Mouse (Mus musculus): Measurements from ENCODE around the gene Smyd5.
"Not testable (repeated sequence)": the region's sequence is repeated elsewhere in the genome, so short reads cannot be mapped to it uniquely, and the experiment has no call there.

Gene Smyd5

GRCm38 (mm10) chr6:85444266-85444965, 12.6 kb downstream of the Smyd5 start:
- intact Hi-C loops (cut with DNase I): no loop called here

DNA sequence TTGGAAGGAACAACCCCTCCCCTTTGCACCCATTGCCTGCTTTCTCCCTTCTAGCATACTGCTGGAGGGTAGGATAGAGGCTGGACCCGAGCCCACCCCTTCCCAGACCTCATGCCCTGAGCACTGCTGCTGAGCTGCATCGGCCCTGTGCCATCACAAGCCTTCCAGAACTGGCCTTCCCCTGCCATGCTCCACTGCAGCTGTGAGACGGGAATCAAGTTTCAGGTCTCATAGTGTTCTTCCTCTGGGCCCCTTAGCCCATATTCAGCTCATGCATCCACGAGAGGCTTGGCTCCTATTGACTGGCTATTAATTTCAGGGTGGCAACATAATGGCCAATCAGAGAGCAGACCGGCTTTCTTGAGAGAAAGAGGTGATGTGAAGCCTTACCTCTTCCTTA, 13.5 kb downstream of the Smyd5 start:
- intact Hi-C loops (cut with DNase I): no loop called here

DNA sequence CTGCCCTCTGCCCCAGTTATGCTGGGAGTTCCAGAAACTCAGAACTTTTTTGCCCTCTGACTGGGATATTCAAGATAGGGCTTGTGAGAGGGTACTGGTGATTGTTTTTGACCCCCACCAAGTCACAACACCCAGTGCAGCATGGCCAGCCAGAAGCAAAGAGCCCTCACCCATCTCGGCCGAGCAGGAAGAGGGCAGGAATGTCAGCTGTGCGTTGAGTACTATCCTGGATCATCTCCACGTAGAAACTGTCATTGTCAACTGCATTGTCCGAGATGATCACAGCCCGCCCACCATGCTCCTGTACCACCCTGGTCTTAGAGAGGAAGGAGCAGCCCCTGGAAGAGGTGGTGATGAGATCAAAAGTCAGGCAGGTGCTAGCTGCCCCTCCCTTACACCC, 15.6 kb downstream of the Smyd5 start:
- intact Hi-C loops (cut with DNase I): no loop called here

DNA sequence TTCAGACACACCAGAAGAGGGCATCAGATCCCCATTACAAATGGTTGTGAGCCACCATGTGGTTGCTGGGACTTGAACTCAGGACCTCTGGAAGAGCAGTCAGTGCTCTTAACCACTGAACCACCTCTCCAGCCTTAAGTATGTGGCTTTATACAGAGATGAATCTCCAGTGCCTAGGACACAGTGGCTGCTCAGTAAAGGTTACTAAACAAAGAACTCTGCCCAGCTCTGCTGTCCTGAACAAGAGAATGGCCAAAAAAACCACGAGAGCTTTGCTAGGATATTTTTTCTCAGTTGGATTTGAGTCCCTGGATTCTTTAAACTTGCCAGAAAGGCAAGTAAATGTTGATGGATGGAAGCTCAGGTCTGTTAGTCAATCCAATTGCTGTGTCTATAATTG, 18.4 kb downstream of the Smyd5 start:
- intact Hi-C loops (cut with DNase I): not testable (repeated sequence)

- intact Hi-C loops (cut with DNase I): no loop called here
Measured at GRCm38 (mm10) chr6:85450697-85451663, 19.2 kb downstream of the Smyd5 start, which contains the start of gene Cct7. TSS of gene Cct7 (plus strand) at chr6:85451514.

GRCm38 (mm10) chr6:85451664-85452410, 20.0 kb downstream of the Smyd5 start, which contains the start of gene Pradc1:
TSS of gene Pradc1 (minus strand) at chr6:85451970.
- intact Hi-C loops (cut with DNase I): no loop called here

DNA sequence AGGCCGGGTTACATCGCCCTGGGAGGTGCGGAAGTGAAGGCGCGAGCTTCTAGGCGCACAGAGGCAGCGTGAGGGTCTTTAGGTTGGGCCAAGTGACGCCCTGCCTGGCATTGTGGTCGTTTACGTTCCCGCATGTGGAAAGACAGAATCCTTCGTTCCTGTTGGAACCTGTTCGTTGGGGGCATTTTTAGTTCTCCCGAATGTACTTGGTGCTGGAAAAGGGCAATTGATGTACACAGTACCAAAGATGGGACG, 20.5 kb downstream of the Smyd5 start:
- intact Hi-C loops (cut with DNase I): no loop called here

DNA sequence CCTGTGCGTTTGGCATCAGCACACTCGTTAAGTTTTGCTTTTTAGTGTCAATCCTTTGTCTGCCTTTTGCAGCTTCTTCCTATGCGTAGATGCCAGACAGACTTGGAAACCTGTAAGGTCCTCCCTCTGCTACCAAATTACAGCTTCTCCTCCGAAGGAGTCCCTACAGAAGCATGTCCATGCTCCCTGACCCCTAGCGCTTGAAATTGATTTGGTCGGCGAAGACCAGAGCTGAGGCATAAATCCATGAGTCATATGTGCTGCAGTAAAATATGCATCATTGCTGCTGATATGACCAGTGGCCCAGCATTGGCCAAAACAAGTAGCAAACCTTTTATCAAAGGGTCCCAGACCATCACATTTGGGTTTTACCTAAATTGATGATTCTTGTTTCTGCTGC, 21.0 kb downstream of the Smyd5 start:
- intact Hi-C loops (cut with DNase I): no loop called here

- intact Hi-C loops (cut with DNase I): loop anchor here (5.0 kb wide), 1 partner anchor 53 kb away; the partner anchor contains the start of gene Egr4
Measured at GRCm38 (mm10) chr6:85459621-85460020, 27.8 kb downstream of the Smyd5 start.

DNA sequence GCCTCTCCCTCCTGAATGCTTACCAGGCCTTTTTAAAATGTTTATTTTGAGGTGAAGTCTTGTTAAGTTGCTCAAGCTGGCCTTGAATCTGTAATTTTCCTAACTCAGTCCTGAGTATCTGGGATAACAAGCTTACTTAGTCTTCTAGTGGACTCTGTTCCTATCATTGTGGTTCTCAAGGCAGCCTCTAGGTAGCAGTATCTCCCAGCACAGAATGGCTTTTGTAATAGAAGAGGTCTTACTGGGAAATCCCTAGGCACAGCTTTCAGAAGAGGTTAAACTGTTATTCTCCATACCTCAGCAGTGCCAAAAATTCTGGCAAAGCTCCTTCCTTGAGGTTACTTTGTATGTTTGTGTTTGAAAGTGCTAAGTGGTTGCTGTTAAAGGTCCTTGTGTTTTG, 33.6 kb downstream of the Smyd5 start:
- intact Hi-C loops (cut with DNase I): no loop called here

DNA sequence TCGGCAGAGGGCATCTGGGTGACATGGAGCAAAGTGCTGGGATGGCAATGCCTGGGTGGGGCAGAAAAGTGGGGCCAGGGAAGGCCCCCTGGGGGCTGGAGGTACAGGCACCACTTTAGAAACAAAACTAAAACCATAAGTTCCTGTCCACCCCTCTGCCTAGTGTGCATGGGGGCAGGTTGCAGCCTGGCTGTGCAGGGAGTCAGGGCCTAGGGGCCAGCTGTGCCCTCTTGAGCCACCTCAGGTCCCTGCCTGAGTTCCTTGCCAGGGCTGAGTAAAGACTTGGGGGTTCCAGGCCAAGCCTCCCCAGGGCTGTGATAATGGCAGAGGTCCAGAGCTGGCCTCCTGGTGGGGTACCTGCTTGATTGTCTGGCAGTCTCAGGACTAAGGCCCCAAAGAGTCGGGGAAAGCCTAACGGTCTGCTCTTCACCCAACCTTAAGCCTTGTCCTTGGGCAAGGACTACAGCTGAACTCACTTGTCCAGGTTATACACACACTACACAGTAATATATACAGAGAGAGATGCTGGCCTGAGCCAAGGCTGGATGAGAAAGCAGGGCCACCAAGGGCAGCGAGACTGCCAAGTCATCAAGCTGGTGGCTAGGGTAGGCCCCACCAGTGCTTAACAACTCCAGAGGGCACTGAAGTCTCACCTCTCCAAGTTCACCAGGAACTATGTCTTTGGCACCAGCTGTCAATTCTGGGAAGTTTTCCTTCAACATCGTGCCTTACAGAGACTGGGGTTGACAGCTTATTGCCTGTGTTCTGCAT, 38.1 kb downstream of the Smyd5 start:
- intact Hi-C loops (cut with DNase I): no loop called here

DNA sequence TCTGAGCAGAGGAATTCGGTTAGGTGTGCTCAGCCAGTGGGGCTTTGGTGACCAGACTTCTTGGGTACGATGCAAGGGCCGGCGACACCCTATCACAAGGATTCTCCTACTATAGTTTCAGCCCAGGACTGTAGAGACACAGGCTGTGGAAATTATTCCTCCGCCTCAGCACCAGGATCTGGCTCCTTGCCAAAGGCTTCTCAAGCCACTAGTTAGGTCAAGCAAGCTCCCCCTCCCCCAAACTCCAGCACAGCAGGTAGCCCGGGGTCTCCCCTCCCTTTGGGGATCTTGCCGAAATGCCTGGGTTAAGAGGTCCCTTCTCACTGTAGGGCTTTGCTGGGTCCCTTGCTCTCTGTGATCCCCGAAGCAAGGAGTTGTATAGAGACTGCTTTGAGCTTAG, 40.2 kb downstream of the Smyd5 start:
- intact Hi-C loops (cut with DNase I): no loop called here

DNA sequence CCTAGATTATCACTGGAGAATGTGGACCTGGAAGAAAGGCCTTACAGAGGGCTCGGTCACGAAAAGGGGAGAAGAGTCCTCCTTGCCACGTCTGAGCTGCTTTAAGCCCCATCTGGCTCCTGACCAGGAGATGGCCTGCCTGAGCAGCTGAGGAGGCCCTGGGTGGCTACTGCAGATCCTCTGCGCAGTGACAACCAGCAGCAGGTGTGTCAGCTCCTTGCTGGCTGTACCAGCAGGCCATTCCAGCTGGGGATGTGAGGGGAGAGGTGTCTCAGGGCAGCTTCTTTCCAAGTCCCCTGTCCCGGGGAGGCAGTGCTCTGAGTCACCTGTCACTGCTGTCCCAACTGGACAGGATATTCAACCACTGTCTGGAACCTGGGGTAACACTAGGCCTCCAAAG, 40.8 kb downstream of the Smyd5 start:
- intact Hi-C loops (cut with DNase I): no loop called here

DNA sequence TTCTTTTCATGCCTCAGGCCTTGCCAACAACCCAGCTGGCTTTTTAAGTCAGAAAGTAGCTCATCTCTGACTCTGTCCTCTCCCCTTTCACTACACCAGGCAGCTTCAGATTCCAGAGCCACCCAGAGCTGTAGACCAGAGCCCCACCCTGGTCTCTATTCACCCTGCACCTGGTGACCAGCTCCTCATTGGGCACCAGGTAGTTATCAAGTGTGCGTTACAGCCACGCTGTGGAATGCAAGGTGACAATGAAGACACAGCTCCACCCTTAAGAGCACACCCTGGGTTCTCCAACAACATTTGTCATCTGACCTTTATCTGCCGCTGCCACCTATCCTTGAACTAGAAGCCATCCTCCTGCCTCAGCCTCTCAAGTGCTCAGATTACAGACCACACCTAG, 43.8 kb downstream of the Smyd5 start:
- intact Hi-C loops (cut with DNase I): no loop called here

- intact Hi-C loops (cut with DNase I): no loop called here
Measured at GRCm38 (mm10) chr6:85477366-85477917, 45.7 kb downstream of the Smyd5 start.

DNA sequence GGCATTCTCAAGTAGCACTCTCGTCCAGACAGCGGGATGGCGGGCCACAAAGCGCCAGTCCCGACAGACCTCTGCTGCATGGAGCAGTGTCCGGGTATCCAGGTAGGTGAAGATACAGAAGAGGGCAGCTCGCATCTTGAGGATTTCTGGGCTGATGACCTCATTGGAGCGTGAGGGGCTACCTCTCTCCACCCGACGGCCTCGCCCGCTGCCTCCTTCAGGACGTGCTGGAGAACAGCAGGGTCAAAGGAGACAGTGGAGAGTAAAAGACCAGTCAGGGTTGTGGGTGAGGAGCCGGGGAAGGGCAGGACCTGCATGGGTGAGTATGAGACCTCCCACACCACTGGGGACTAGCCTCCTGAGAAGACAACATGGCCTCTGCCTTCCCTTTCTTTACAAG, 46.6 kb downstream of the Smyd5 start:
- intact Hi-C loops (cut with DNase I): no loop called here

- intact Hi-C loops (cut with DNase I): no loop called here
Measured at GRCm38 (mm10) chr6:85479979-85480378, 48.2 kb downstream of the Smyd5 start.

DNA sequence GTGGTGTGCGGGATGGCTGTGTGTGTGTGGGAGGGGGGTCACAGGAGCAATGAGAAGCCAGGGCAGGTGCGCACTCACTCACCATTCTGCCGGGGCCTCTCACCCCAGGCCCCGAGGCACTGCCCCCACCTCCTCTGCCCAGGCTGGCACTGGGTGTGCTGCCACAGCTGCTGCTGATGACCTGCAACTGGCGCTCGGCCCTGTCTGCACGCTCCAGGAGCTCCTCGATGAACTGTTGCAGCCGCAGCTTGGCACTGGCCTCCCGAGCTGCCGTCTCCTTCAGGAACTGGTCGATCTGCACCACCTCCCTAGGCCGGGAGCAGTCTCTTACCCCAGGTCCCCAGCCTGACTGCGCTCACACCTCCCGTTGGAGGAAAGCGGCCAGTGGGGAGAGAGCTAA, 48.9 kb downstream of the Smyd5 start:
- intact Hi-C loops (cut with DNase I): no loop called here

DNA sequence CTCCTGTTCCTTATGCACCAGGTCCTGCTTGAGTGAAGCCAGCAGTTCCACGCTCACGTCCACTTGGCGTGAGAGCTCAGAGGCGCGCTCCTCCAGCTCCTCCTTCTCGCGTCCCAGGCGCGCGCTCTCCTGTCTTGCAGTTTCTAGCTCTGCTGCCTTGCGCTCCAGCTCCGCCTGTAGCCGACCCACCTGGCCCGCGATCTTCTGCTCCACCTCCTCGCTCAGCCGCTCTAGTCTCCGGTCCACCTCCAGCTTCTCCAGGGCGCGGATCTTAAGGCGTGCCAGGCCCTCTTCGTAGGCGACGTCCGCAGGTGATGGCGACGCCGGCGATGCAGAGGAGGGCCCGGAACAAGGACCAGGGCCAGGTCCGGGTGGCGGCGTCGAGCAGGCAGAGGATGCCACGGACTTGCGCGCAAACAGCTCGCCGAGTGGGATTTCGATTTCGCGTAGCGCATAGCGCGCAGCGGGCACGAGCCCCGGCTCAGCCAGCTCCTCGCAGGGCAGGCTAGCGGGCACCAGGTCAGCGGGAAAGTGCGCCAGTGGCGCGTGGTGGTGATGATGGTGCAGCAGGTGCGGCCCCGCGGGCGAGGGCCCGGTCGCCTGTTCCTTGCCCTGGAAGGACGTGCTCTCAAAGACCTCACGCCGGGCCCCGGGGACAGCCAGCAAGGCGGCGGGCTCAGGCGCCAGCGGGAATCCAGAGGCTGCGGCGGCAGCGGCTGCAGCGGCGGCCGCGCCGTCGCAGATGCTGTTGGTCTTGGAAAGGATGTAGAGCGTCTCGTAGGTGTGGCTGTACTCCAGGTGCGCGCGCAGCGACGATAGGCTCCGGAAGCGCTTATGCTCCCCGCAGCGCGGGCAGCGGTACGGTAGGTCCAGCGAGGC, 52.3 kb downstream of the Smyd5 start:
- intact Hi-C loops (cut with DNase I): no loop called here

GRCm38 (mm10) chr6:85485738-85486137, 53.9 kb downstream of the Smyd5 start:
- intact Hi-C loops (cut with DNase I): no loop called here

Data from adrenal gland (tissue).